Comparison of ENCODE assay signal across 8 mouse cellular contexts in the genomic region with DNA sequence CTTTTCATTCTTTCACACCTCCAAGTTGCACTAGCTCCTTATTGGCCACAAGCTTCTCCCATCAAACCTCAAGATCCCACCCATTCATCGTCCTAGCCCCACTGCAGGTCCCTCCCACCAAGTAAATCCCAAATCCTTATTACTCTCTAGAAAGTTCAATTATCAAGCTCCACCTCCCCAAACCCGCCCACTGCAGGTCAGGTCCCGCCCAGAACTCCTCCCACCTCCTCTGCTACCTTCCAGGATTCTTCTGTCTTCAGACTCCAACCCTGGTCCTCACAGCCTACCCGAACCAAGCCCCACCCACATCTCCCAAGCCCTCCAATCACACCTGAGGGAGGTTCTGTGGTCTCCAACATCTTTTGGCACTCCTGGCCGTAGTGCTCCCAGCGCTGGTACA. TPM values are rescaled to one million over a fixed set of nuclear protein-coding genes. Genes with fewer than 3 reads are reported as not detected.
DNase-seq lines count a peak whose midpoint lies in the region; ATAC-seq and TF ChIP-seq lines count a peak whose summit lies in the region.

No protein-coding gene starts in this region.

- H3K4me2 ChIP-seq in hindbrain, postnatal 0 days (ENCODE audit: low read depth, low read length) = no peak overlapping the region
- H3K4me2 ChIP-seq in lung, embryonic 16.5 days (ENCODE audit: low read depth, low read length) = peak overlapping the region; percentile 43

- no peaks in the 10 kb centered on the region for H3K9me3 ChIP-seq in E14TG2a.4 (ENCODE audit: low read length)
- no peaks in the 10 kb centered on the region for H3K9me3 ChIP-seq in hindbrain, postnatal 0 days (ENCODE audit: low read length)
- 0 out of 2 replicates have a peak, but pooled peaks cover 4% of the 10 kb centered on the region for H3K9me3 ChIP-seq in lung, embryonic 16.5 days (ENCODE audit: control insufficient read depth, low read length)

- H3K27me3 ChIP-seq in E14TG2a.4 (ENCODE audit: insufficient read depth, low read length) = peaks cover 25% of the 10 kb centered on the region
- no peaks in the 10 kb centered on the region for H3K27me3 ChIP-seq in hindbrain, postnatal 0 days (ENCODE audit: insufficient read depth, low read length)
- H3K27me3 ChIP-seq in lung, embryonic 16.5 days (ENCODE audit: control insufficient read depth, insufficient read depth, low read depth, low read length) = peaks cover 14% of the 10 kb centered on the region

- H3K27ac ChIP-seq in hindbrain, postnatal 0 days = no peak overlapping the region
- H3K27ac ChIP-seq in lung, embryonic 16.5 days (ENCODE audit: low read length) = no peak overlapping the region

- TF ChIP-seq CTCF in E14TG2a.4 (conservative IDR thresholded peaks at IDR 0.05; ENCODE audit: low read length) = no peak
- TF ChIP-seq CTCF in brain, embryonic 14.5 days (IDR thresholded peaks at IDR 0.05; ENCODE audit: borderline replicate concordance, extremely low read depth, insufficient read depth, insufficient read length) = no peak
- TF ChIP-seq CTCF in hindbrain, postnatal 0 days (IDR thresholded peaks at IDR 0.05; ENCODE audit: low read depth) = no peak

- 0 out of 2 replicates have a peak, but pooled peaks have one; percentile 18 for ATAC-seq in hindbrain, postnatal 0 days
- peak; percentile 53 for ATAC-seq in lung, embryonic 16.5 days (ENCODE audit: low read depth)

- peak overlapping the region; percentile 66 for H3K4me3 ChIP-seq in E14TG2a.4 (replicated peaks; ENCODE audit: low read length)
- no peak overlapping the region for H3K4me3 ChIP-seq in hindbrain, postnatal 0 days (ENCODE audit: low read length)
- peak overlapping the region; percentile 7; the same call in 1 of the 2 replicates for H3K4me3 ChIP-seq in lung, embryonic 16.5 days (ENCODE audit: low read length)

- WGBS in hindbrain, postnatal 0 days = under 1% methylated on average over 6 of the region's 6 CpGs
- 0% methylated on average over 6 of the region's 6 CpGs for WGBS in lung, embryonic 16.5 days

- no peaks in the 10 kb centered on the region for H3K36me3 ChIP-seq in E14TG2a.4 (ENCODE audit: insufficient read depth, low read length)
- no peaks in the 10 kb centered on the region for H3K36me3 ChIP-seq in hindbrain, postnatal 0 days (ENCODE audit: insufficient read depth, low read length)
- H3K36me3 ChIP-seq in lung, embryonic 16.5 days (ENCODE audit: control insufficient read depth, insufficient read depth, low read length) = no peaks in the 10 kb centered on the region

- H3K4me1 ChIP-seq in E14TG2a.4 (replicated peaks; ENCODE audit: low read depth, low read length) = peaks cover 64% of the 10 kb centered on the region
- peaks cover 4% of the 10 kb centered on the region; the same call in 1 of the 2 replicates for H3K4me1 ChIP-seq in hindbrain, postnatal 0 days (ENCODE audit: insufficient read depth, low read length)
- H3K4me1 ChIP-seq in lung, embryonic 16.5 days (replicated peaks; ENCODE audit: control insufficient read depth, insufficient read depth, low read length) = peaks cover 29% of the 10 kb centered on the region

- TF ChIP-seq POLR2A in brain, embryonic 14.5 days (IDR thresholded peaks at IDR 0.05; ENCODE audit: borderline replicate concordance, extremely low read depth, insufficient read depth, insufficient read length, poor library complexity, severe bottlenecking) = no peak

- peak; percentile 51 for DNase-seq in brain, embryonic 14.5 days (ENCODE audit: low read depth)
- DNase-seq in hindbrain, postnatal 0 days (ENCODE audit: low spot score) = no peak
- no peak for DNase-seq in retina, postnatal 1 day
- DNase-seq in cerebellum, adult 8-10 months = no peak
- DNase-seq in right cerebral cortex, postnatal 14 days = no peak
- no peak for DNase-seq in thymus, postnatal 36 days

- H3K9ac ChIP-seq in hindbrain, postnatal 0 days (replicated peaks; ENCODE audit: low read length) = no peak overlapping the region
- no peak overlapping the region for H3K9ac ChIP-seq in lung, embryonic 16.5 days (ENCODE audit: low read length)

RNA-seq across cellular contexts. Expression of a gene that starts 1.7 kb away (rescaled TPM):
- 9.6 and 24.5 TPM in 2 replicates for polyA plus RNA-seq in brain, embryonic 14.5 days (2012; rRNA removed)
- total RNA-seq in hindbrain, postnatal 0 days (2014; rRNA removed) = 2.0 and 3.0 TPM in 2 replicates
- 0.85 and 1.3 TPM in 2 replicates for polyA plus RNA-seq in hindbrain, postnatal 0 days (2015; fragmentation: Nextera tagmentation; extraction: Ambion mirVana)
- polyA plus RNA-seq in lung, embryonic 16.5 days (2015; fragmentation: Nextera tagmentation; extraction: Ambion mirVana) = 5.6 and 8.2 TPM in 2 replicates

RNA-seq across cellular contexts. Expression of a gene that starts 12.0 kb away (rescaled TPM):
- polyA plus RNA-seq in brain, embryonic 14.5 days (2012; rRNA removed) = 42.4 and 48.3 TPM in 2 replicates
- total RNA-seq in hindbrain, postnatal 0 days (2014; rRNA removed) = 88.2 and 103 TPM in 2 replicates
- polyA plus RNA-seq in hindbrain, postnatal 0 days (2015; fragmentation: Nextera tagmentation; extraction: Ambion mirVana) = 15.0 and 18.9 TPM in 2 replicates
- 11.3 and 12.4 TPM in 2 replicates for polyA plus RNA-seq in lung, embryonic 16.5 days (2015; fragmentation: Nextera tagmentation; extraction: Ambion mirVana)

RNA-seq across cellular contexts. Expression of a gene that starts 14.7 kb away (rescaled TPM):
- 95.5 and 107 TPM in 2 replicates for polyA plus RNA-seq in brain, embryonic 14.5 days (2012; rRNA removed)
- total RNA-seq in hindbrain, postnatal 0 days (2014; rRNA removed) = 34.1 and 42.9 TPM in 2 replicates
- polyA plus RNA-seq in hindbrain, postnatal 0 days (2015; fragmentation: Nextera tagmentation; extraction: Ambion mirVana) = 114 and 118 TPM in 2 replicates
- 135 and 144 TPM in 2 replicates for polyA plus RNA-seq in lung, embryonic 16.5 days (2015; fragmentation: Nextera tagmentation; extraction: Ambion mirVana)

RNA-seq across cellular contexts. Expression of a gene that starts 15.1 kb away (rescaled TPM):
- polyA plus RNA-seq in brain, embryonic 14.5 days (2012; rRNA removed) = 18.3 and 20.8 TPM in 2 replicates
- 17.3 and 18.3 TPM in 2 replicates for total RNA-seq in hindbrain, postnatal 0 days (2014; rRNA removed)
- 24.7 and 25.5 TPM in 2 replicates for polyA plus RNA-seq in hindbrain, postnatal 0 days (2015; fragmentation: Nextera tagmentation; extraction: Ambion mirVana)
- polyA plus RNA-seq in lung, embryonic 16.5 days (2015; fragmentation: Nextera tagmentation; extraction: Ambion mirVana) = 15.4 and 15.7 TPM in 2 replicates

RNA-seq across cellular contexts. Expression of a gene that starts 44.5 kb away (rescaled TPM):
- 15.9 and 18.1 TPM in 2 replicates for polyA plus RNA-seq in brain, embryonic 14.5 days (2012; rRNA removed)
- total RNA-seq in hindbrain, postnatal 0 days (2014; rRNA removed) = 19.6 and 23.8 TPM in 2 replicates
- polyA plus RNA-seq in hindbrain, postnatal 0 days (2015; fragmentation: Nextera tagmentation; extraction: Ambion mirVana) = 7.7 and 9.0 TPM in 2 replicates
- polyA plus RNA-seq in lung, embryonic 16.5 days (2015; fragmentation: Nextera tagmentation; extraction: Ambion mirVana) = 16.2 and 16.3 TPM in 2 replicates
